Mouse (Mus musculus) frontal cortex, adult 2 months (tissue): ENCODE measurements at regions not wholly inside any gene's neighbourhood (a gene's known extent, or its start where the extent isn't known, plus 50 kb on each side); places are given as distances from the start of the nearest gene placed in this dataset.

Source experiments
- DNase-seq, 2 experiments: peaks; one replicate each; pipeline ENCODE4 v3.0.0; 2022; ENCODE audit warnings: low spot score in 1 of 2; ENCODE audit errors: extremely low spot score in 1 of 2

- DNase-seq, result no peak
Observed at GRCm38 (mm10) chr1:55967869-55968268, 562.1 kb downstream of the Plcl1 start.

GRCm38 (mm10) chr1:55977796-55978195 lies 572.1 kb downstream of the Plcl1 start:
- DNase-seq, result no peak

- DNase-seq, result no peak
Observed at GRCm38 (mm10) chr1:55983522-55984066, 577.9 kb downstream of the Plcl1 start.

- DNase-seq, result no peak
Observed at GRCm38 (mm10) chr1:55997074-55997473, 591.4 kb downstream of the Plcl1 start.
